Mouse (Mus musculus) MEL (cell line): Measurements from ENCODE around the gene Gm40193. TPM values are rescaled to one million over a fixed set of nuclear protein-coding genes. Genes with fewer than 3 reads are reported as not detected.

Source experiments
- DNase-seq: peaks from one replicate; pipeline ENCODE4 v3.0.0; 2011; ENCODE audit warnings: low read depth, low spot score
- H3K27ac ChIP-seq: 2 replicates; pipeline ENCODE4 v1.5.1; 2012; ENCODE audit warnings: low read depth, mild to moderate bottlenecking, control low read depth, low read length, moderate library complexity; ENCODE audit not compliant: control insufficient read depth
- H3K27me3 ChIP-seq, 2 experiments: fragments of 150-350 bp in 1 of 2; sonication (generic) in 1 of 2; 2 replicates each; pipeline ENCODE4 v1.6.1; 2012; ENCODE audit warnings: low read length in 2 of 2, mild to moderate bottlenecking in 2 of 2, improper control_type of control experiment in 1 of 2, moderate library complexity in 1 of 2; ENCODE audit not compliant: insufficient read depth in 2 of 2, control insufficient read depth in 1 of 2
- H3K36me3 ChIP-seq, 2 experiments: 2 replicates each; pipeline ENCODE4 v1.6.1; 2012 to 2014; ENCODE audit warnings: low read length in 2 of 2, improper control_type of control experiment in 1 of 2, inconsistent platforms in 1 of 2, mild to moderate bottlenecking in 1 of 2; ENCODE audit not compliant: insufficient read depth in 2 of 2, control insufficient read depth in 1 of 2
- H3K4me1 ChIP-seq, 2 experiments: fragments of 150-350 bp in 1 of 2; sonication (generic) in 1 of 2; 2 replicates each; pipeline ENCODE4 v1.6.1; 2012; ENCODE audit warnings: low read length in 2 of 2, improper control_type of control experiment in 1 of 2, mild to moderate bottlenecking in 1 of 2; ENCODE audit not compliant: insufficient read depth in 2 of 2, control insufficient read depth in 1 of 2
- H3K4me3 ChIP-seq, 2 experiments: fragments of 150-350 bp in 1 of 2; sonication (generic) in 1 of 2; 2 replicates each; pipeline ENCODE4 v1.5.1; 2012; ENCODE audit warnings: low read depth in 2 of 2, low read length in 2 of 2, mild to moderate bottlenecking in 2 of 2, moderate library complexity in 2 of 2, control low read depth in 1 of 2, improper control_type of control experiment in 1 of 2; ENCODE audit not compliant: control insufficient read depth in 1 of 2, insufficient read depth in 1 of 2
- H3K79me2 ChIP-seq: 2 replicates; pipeline ENCODE4 v1.6.1; 2012; ENCODE audit warnings: mild to moderate bottlenecking, low read length, moderate library complexity; ENCODE audit not compliant: control insufficient read depth, poor library complexity, insufficient read depth
- H3K9ac ChIP-seq: 2 replicates; pipeline ENCODE4 v1.6.1; 2012; ENCODE audit warnings: low read depth, mild to moderate bottlenecking, control low read depth, low read length, moderate library complexity; ENCODE audit not compliant: control insufficient read depth, poor library complexity, severe bottlenecking
- H3K9me3 ChIP-seq: fragments of 150-350 bp; sonication (generic); replicated peaks from 2 replicates; pipeline ENCODE4 v1.6.1; 2012; ENCODE audit warnings: mild to moderate bottlenecking, low read length, improper control_type of control experiment, moderate library complexity; ENCODE audit not compliant: insufficient read depth
- CHD1 ChIP-seq: IDR thresholded peaks from 2 replicates; pipeline ENCODE4 v1.6.1; 2012; ENCODE audit warnings: low read depth, mild to moderate bottlenecking, inconsistent platforms, low read length, improper control_type of control experiment
- E2F4 ChIP-seq: IDR thresholded peaks from 2 replicates; pipeline ENCODE4 v1.6.1; 2011; ENCODE audit warnings: low read depth, low read length, improper control_type of control experiment, borderline replicate concordance
- JUND ChIP-seq: IDR thresholded peaks from 2 replicates; pipeline ENCODE4 v1.6.1; 2011; ENCODE audit warnings: low read depth, mild to moderate bottlenecking, improper control_type of control experiment, low read length
- MYB ChIP-seq: IDR thresholded peaks from 2 replicates; pipeline ENCODE4 v1.6.1; 2011; ENCODE audit warnings: mild to moderate bottlenecking, low read depth, low read length, improper control_type of control experiment
- polyA plus RNA-seq, 2 experiments: library from polyadenylated mRNA; stranded (reverse) in 1 of 2; unstranded in 1 of 2; fragments of >175 nt in 1 of 2; fragments of >200 nt in 1 of 2; gene quantifications; 2 replicates each; pipeline versions ENCODE4 v1.2.1 to v1.2.4; 2012; ENCODE audit warnings: low replicate concordance in 2 of 2, low read depth in 1 of 2; ENCODE audit not compliant: insufficient read length in 2 of 2, insufficient read depth in 1 of 2, missing spikeins in 1 of 2
- total RNA-seq: library from RNA; depleted of rRNA; stranded (reverse); fragments of 300-350 nt; gene quantifications from 2 replicates; pipeline ENCODE4 v1.2.3, GENCODE M21; 2012; rRNA removed

Gene Gm40193
- total and polyA plus RNA-seq, 3 experiments: not detected

GRCm38 (mm10) chr11:70485498-70485897 lies 47.2 kb downstream of the Gm40193 start:
- Histone ChIP-seq H3K36me3 (no peaks in the 10 kb centered on the region), H3K27me3 (peaks cover 27 to 57% of the 10 kb centered on the region in 2 experiments), H3K9me3 (no peaks in the 10 kb centered on the region), H3K4me3 (no peak overlapping the region), H3K79me2 (no peaks in the 10 kb centered on the region), H3K27ac (no peak overlapping the region), H3K9ac (no peak overlapping the region), H3K4me1 (no peaks in the 10 kb centered on the region)
- no peak for DNase-seq
- TF ChIP-seq JUND (no peak), CHD1 (no peak), MYB (no peak), E2F4 (no peak)

Other genes starting within 250 kb of the Gm40193 start
- not detected in 2 replicates for gene Alox12e, start 210.3 kb downstream of the Gm40193 start, total RNA-seq
- not detected for gene Alox12e, start 210.3 kb downstream of the Gm40193 start, polyA plus RNA-seq
- not detected in 2 replicates for gene Alox15, start 180.9 kb downstream of the Gm40193 start, total RNA-seq
- gene Alox15, start 180.9 kb downstream of the Gm40193 start, polyA plus RNA-seq: not detected
- gene Pelp1, start 122.9 kb downstream of the Gm40193 start, total RNA-seq: 46.4 and 50.6 TPM in 2 replicates
- 10 to 100 TPM in 1 of 2 experiments, not detected in 1; 70.1 TPM for gene Pelp1, start 122.9 kb downstream of the Gm40193 start, polyA plus RNA-seq
- 200 and 241 TPM in 2 replicates for gene Arrb2, start 100.3 kb downstream of the Gm40193 start, total RNA-seq
- gene Arrb2, start 100.3 kb downstream of the Gm40193 start, polyA plus RNA-seq: 100 to 1,000 TPM in 1 of 2 experiments, not detected in 1; 272 TPM
- gene Med11, start 81.0 kb downstream of the Gm40193 start, total RNA-seq: 43.0 and 43.3 TPM in 2 replicates
- 10 to 100 TPM in 1 of 2 experiments, not detected in 1; 40.0 TPM for gene Med11, start 81.0 kb downstream of the Gm40193 start, polyA plus RNA-seq
- not detected in 2 replicates for gene Zmynd15, start 73.5 kb downstream of the Gm40193 start, total RNA-seq
- under 1 TPM in 1 of 2 experiments, not detected in 1; 0.14 TPM for gene Zmynd15, start 73.5 kb downstream of the Gm40193 start, polyA plus RNA-seq
- not detected in 2 replicates for gene Cxcl16, start 73.0 kb downstream of the Gm40193 start, total RNA-seq
- gene Cxcl16, start 73.0 kb downstream of the Gm40193 start, polyA plus RNA-seq: not detected
- gene Tm4sf5, start 27.7 kb downstream of the Gm40193 start, total RNA-seq: 0.27 TPM in 1 of 2 replicates, not detected in the other
- gene Tm4sf5, start 27.7 kb downstream of the Gm40193 start, polyA plus RNA-seq: under 1 TPM in 1 of 2 experiments, not detected in 1; 0.21 TPM
- gene Vmo1, start 18.3 kb downstream of the Gm40193 start, total RNA-seq: not detected in 2 replicates
- gene Vmo1, start 18.3 kb downstream of the Gm40193 start, polyA plus RNA-seq: not detected
- not detected in 2 replicates for gene Gltpd2, start 13.7 kb downstream of the Gm40193 start, total RNA-seq
- under 1 TPM in 1 of 2 experiments, not detected in 1; 0.06 TPM for gene Gltpd2, start 13.7 kb downstream of the Gm40193 start, polyA plus RNA-seq
- 602 and 671 TPM in 2 replicates for gene Psmb6, start 7.6 kb downstream of the Gm40193 start, total RNA-seq
- 100 to 1,000 TPM in 1 of 2 experiments, not detected in 1; 462 TPM for gene Psmb6, start 7.6 kb downstream of the Gm40193 start, polyA plus RNA-seq
- gene Pld2, start 7.1 kb upstream of the Gm40193 start, total RNA-seq: 0.07 and 0.15 TPM in 2 replicates
- gene Pld2, start 7.1 kb upstream of the Gm40193 start, polyA plus RNA-seq: under 1 TPM in 1 of 2 experiments, not detected in 1; 0.39 TPM
- gene Mink1, start 29.9 kb upstream of the Gm40193 start, total RNA-seq: 25.0 and 33.8 TPM in 2 replicates
- 100 to 1,000 TPM in 1 of 2 experiments, 10 to 100 TPM in 1; 57.3 to 230 TPM for gene Mink1, start 29.9 kb upstream of the Gm40193 start, polyA plus RNA-seq
- not detected in 2 replicates for gene 4930544D05Rik, start 82.9 kb upstream of the Gm40193 start, total RNA-seq
- under 1 TPM in 1 of 2 experiments, not detected in 1; 0.10 TPM for gene 4930544D05Rik, start 82.9 kb upstream of the Gm40193 start, polyA plus RNA-seq
- 0.54 TPM in 1 of 2 replicates, not detected in the other for gene Chrne, start 86.3 kb upstream of the Gm40193 start, total RNA-seq
- under 1 TPM in 1 of 2 experiments, not detected in 1; 0.33 TPM for gene Chrne, start 86.3 kb upstream of the Gm40193 start, polyA plus RNA-seq
- 0.98 and 1.6 TPM in 2 replicates for gene Gp1ba, start 106.2 kb upstream of the Gm40193 start, total RNA-seq
- gene Gp1ba, start 106.2 kb upstream of the Gm40193 start, polyA plus RNA-seq: 1 to 10 TPM in 1 of 2 experiments, not detected in 1; 5.0 TPM
- gene Rnf167, start 114.3 kb upstream of the Gm40193 start, total RNA-seq: 30.4 and 31.4 TPM in 2 replicates
- gene Rnf167, start 114.3 kb upstream of the Gm40193 start, polyA plus RNA-seq: 10 to 100 TPM in 1 of 2 experiments, not detected in 1; 44.4 TPM
- 96.3 and 104 TPM in 2 replicates for gene Slc25a11, start 114.5 kb upstream of the Gm40193 start, total RNA-seq
- gene Slc25a11, start 114.5 kb upstream of the Gm40193 start, polyA plus RNA-seq: 100 to 1,000 TPM; 114 to 145 TPM
- gene Pfn1, start 121.7 kb upstream of the Gm40193 start, total RNA-seq: 1,332 and 1,356 TPM in 2 replicates
- gene Pfn1, start 121.7 kb upstream of the Gm40193 start, polyA plus RNA-seq: 1,000 to 10,000 TPM; 2,392 to 5,980 TPM
- 12.9 and 14.2 TPM in 2 replicates for gene Eno3, start 124.3 kb upstream of the Gm40193 start, total RNA-seq
- 10 to 100 TPM in 1 of 2 experiments, not detected in 1; 16.8 TPM for gene Eno3, start 124.3 kb upstream of the Gm40193 start, polyA plus RNA-seq
- gene Spag7, start 136.5 kb upstream of the Gm40193 start, total RNA-seq: 76.4 and 81.0 TPM in 2 replicates
- 10 to 100 TPM in 1 of 2 experiments, not detected in 1; 99.6 TPM for gene Spag7, start 136.5 kb upstream of the Gm40193 start, polyA plus RNA-seq
- gene Camta2, start 155.2 kb upstream of the Gm40193 start, total RNA-seq: 1.9 and 2.8 TPM in 2 replicates
- 10 to 100 TPM in 1 of 2 experiments, not detected in 1; 15.0 TPM for gene Camta2, start 155.2 kb upstream of the Gm40193 start, polyA plus RNA-seq
- gene Inca1, start 167.2 kb upstream of the Gm40193 start, total RNA-seq: 0.35 and 0.46 TPM in 2 replicates
- 1 to 10 TPM in 1 of 2 experiments, not detected in 1; 2.2 TPM for gene Inca1, start 167.2 kb upstream of the Gm40193 start, polyA plus RNA-seq
- gene Kif1c, start 167.6 kb upstream of the Gm40193 start, total RNA-seq: 19.8 and 20.3 TPM in 2 replicates
- gene Kif1c, start 167.6 kb upstream of the Gm40193 start, polyA plus RNA-seq: 10 to 100 TPM in 1 of 2 experiments, not detected in 1; 21.7 TPM
- 1.5 TPM in 2 replicates for gene Zfp3, start 231.3 kb upstream of the Gm40193 start, total RNA-seq
- gene Zfp3, start 231.3 kb upstream of the Gm40193 start, polyA plus RNA-seq: 1 to 10 TPM in 1 of 2 experiments, not detected in 1; 1.9 TPM